ENCODE assay signal across 8 mouse cellular contexts in the genomic region with DNA sequence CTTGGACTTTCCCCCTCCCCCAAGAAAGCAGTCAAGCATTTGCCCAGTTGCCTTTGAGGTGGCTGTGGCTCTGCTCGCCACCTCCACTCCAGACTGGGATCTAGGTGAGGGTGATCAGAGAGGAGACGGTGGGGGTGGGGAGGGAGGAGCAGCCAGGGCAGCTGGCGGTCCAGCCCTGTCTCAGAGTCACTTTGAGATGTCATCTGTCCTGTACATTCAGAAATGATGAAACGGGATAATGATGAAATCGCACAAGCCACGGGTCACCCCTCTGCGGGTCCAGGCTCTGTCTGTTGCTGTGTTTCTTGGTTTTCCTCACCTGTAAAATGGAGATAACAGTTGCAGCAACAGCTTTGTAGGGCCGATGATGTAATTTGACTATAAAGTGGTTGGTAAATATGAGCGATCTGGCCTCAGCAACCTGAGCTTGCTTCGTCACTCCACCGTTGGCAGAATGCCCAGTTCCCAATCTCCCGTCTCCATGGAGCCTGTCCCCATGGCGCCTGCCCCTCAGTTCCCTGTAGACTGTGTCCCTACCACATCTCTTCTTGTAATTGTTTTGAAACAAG. TPM values are rescaled to one million over a fixed set of nuclear protein-coding genes. Genes with fewer than 3 reads are reported as not detected.
DNase-seq lines count a peak whose midpoint lies in the region; ATAC-seq lines count a peak whose summit lies in the region.

No protein-coding gene starts in this region.

- H3K4me2 ChIP-seq in hindbrain, embryonic 12.5 days (replicated peaks): peak overlapping the region; percentile 48

- H3K27me3 ChIP-seq in hindbrain, embryonic 12.5 days: no peaks in the 10 kb centered on the region

- no peak overlapping the region for H3K9ac ChIP-seq in hindbrain, embryonic 12.5 days

- peak; percentile 74 for DNase-seq in NIH3T3 (ENCODE audit: low read depth)
- peak; percentile 76 for DNase-seq in cerebellum, adult 11-12 months
- peak; percentile 64 to 77 for DNase-seq in frontal cortex, postnatal 14 days (ENCODE audit: low spot score in 2 of 2)
- peak; percentile 52 to 83 for DNase-seq in layer of hippocampus, postnatal 25 days (ENCODE audit: extremely low spot score in 1 of 2, low spot score in 1 of 2)
- DNase-seq in lung, postnatal 25 days (ENCODE audit: low spot score): peak; percentile 91
- peak; percentile 64 for DNase-seq in right cerebral cortex, postnatal 25 days

- no peaks in the 10 kb centered on the region; the same call in 1 of the 2 replicates for H3K9me3 ChIP-seq in hindbrain, embryonic 12.5 days (replicated peaks)

- peaks cover 24% of the 10 kb centered on the region for H3K4me1 ChIP-seq in hindbrain, embryonic 12.5 days

- ATAC-seq in hindbrain, embryonic 12.5 days (ENCODE audit: low FRiP score): peak; percentile 74
- ATAC-seq in inflammation-experienced regulatory T-cells, adult 6 months: no peak

- no peak overlapping the region for H3K4me3 ChIP-seq in hindbrain, embryonic 12.5 days

- 49% methylated on average over 13 of the region's 13 CpGs for WGBS in hindbrain, embryonic 12.5 days

- no peaks in the 10 kb centered on the region for H3K36me3 ChIP-seq in hindbrain, embryonic 12.5 days

- peak overlapping the region; percentile 49 for H3K27ac ChIP-seq in hindbrain, embryonic 12.5 days

RNA-seq across cellular contexts. Expression of gene Ddit4, which starts 8.1 kb away (rescaled TPM):
- 78.1 and 78.6 TPM in 2 replicates for polyA plus RNA-seq in hindbrain, embryonic 12.5 days (2016; fragmentation: Nextera tagmentation; extraction: Ambion mirVana)
- 10 to 100 TPM; 77.1 to 100.0 TPM for total RNA-seq in layer of hippocampus, postnatal 25 days (2021)
- 10 to 100 TPM; 11.5 to 25.9 (median 14.4) TPM for polyA plus RNA-seq in inflammation-experienced regulatory T-cells, adult 6 months (2017; shearing (Covaris generic))

RNA-seq across cellular contexts. Expression of gene Ascc1, which starts 59.1 kb away (rescaled TPM):
- polyA plus RNA-seq in hindbrain, embryonic 12.5 days (2016; fragmentation: Nextera tagmentation; extraction: Ambion mirVana): 36.3 and 38.0 TPM in 2 replicates
- total RNA-seq in layer of hippocampus, postnatal 25 days (2021): 10 to 100 TPM; 16.7 to 18.1 TPM
- 10 to 100 TPM; 33.7 to 57.6 (median 44.3) TPM for polyA plus RNA-seq in inflammation-experienced regulatory T-cells, adult 6 months (2017; shearing (Covaris generic))

RNA-seq across cellular contexts. Expression of gene Anapc16, which starts 59.4 kb away (rescaled TPM):
- 113 and 119 TPM in 2 replicates for polyA plus RNA-seq in hindbrain, embryonic 12.5 days (2016; fragmentation: Nextera tagmentation; extraction: Ambion mirVana)
- total RNA-seq in layer of hippocampus, postnatal 25 days (2021): 10 to 100 TPM; 59.3 to 77.3 TPM
- 10 to 100 TPM; 89.0 to 99.4 (median 91.1) TPM for polyA plus RNA-seq in inflammation-experienced regulatory T-cells, adult 6 months (2017; shearing (Covaris generic))
